Mouse (Mus musculus) ovary, postnatal 10 days (tissue): ENCODE measurements around the gene Zgpat.

ENCODE experiments used
- DNase-seq: peaks from one replicate; pipeline ENCODE4 v3.0.0; 2022; ENCODE audit warnings: low spot score

Zgpat gene

GRCm38 (mm10) chr2:181384919-181385391 lies 20.2 kb downstream of the Zgpat start:
- DNase-seq, result no peak

- peak; percentile 19 for DNase-seq
Measured at GRCm38 (mm10) chr2:181385885-181386284, 21.2 kb downstream of the Zgpat start.

- DNase-seq, result no peak
Measured at GRCm38 (mm10) chr2:181386663-181387210, 22.0 kb downstream of the Zgpat start.

- no peak for DNase-seq
Measured at GRCm38 (mm10) chr2:181390136-181390870, 25.6 kb downstream of the Zgpat start.

GRCm38 (mm10) chr2:181391022-181391421 lies 26.3 kb downstream of the Zgpat start:
- no peak for DNase-seq

GRCm38 (mm10) chr2:181391541-181391940 lies 26.8 kb downstream of the Zgpat start:
- DNase-seq, result no peak

GRCm38 (mm10) chr2:181392600-181393213 lies 28.0 kb downstream of the Zgpat start:
- peak; percentile 61 for DNase-seq

- no peak for DNase-seq
Measured at GRCm38 (mm10) chr2:181394086-181394485, 29.4 kb downstream of the Zgpat start.

GRCm38 (mm10) chr2:181397207-181397761 lies 32.6 kb downstream of the Zgpat start:
- DNase-seq, result no peak

GRCm38 (mm10) chr2:181401497-181401896 lies 36.8 kb downstream of the Zgpat start:
- DNase-seq, result no peak

GRCm38 (mm10) chr2:181403722-181404121 lies 39.0 kb downstream of the Zgpat start:
- no peak for DNase-seq

GRCm38 (mm10) chr2:181409643-181410042 lies 44.9 kb downstream of the Zgpat start:
- DNase-seq, result no peak

GRCm38 (mm10) chr2:181410760-181411473 lies 46.2 kb downstream of the Zgpat start:
- DNase-seq, result peak; percentile 36

- no peak for DNase-seq
Measured at GRCm38 (mm10) chr2:181413141-181413540, 48.4 kb downstream of the Zgpat start.

- DNase-seq, result no peak
Measured at GRCm38 (mm10) chr2:181415945-181416344, 51.2 kb downstream of the Zgpat start.

GRCm38 (mm10) chr2:181419359-181419758 lies 54.6 kb downstream of the Zgpat start:
- no peak for DNase-seq

GRCm38 (mm10) chr2:181420426-181420825 lies 55.7 kb downstream of the Zgpat start:
- DNase-seq, result no peak

- DNase-seq, result no peak
Measured at GRCm38 (mm10) chr2:181420903-181421638, 56.3 kb downstream of the Zgpat start.

- no peak for DNase-seq
Measured at GRCm38 (mm10) chr2:181423834-181424233, 59.1 kb downstream of the Zgpat start.
